Mouse (Mus musculus) heart, embryonic 11.5 days (tissue): Measurements from ENCODE around the gene Smim10l2a. TPM values are rescaled to one million over a fixed set of nuclear protein-coding genes. Genes with fewer than 3 reads are reported as not detected.
"Not testable (repeated sequence)": the region's sequence is repeated elsewhere in the genome, so short reads cannot be mapped to it uniquely, and the experiment has no call there.

Source experiments
- ATAC-seq: fragments of 200-750 bp; cut with Nextera tagmentation; replicated peaks from 2 replicates; pipeline ENCODE4 v1.8.0; 2017; ENCODE audit warnings: moderate library complexity; ENCODE audit not compliant: insufficient number of reproducible peaks, low FRiP score, low TSS enrichment
- H3K27ac ChIP-seq: fragments of 300-500 bp; sonication (generic); 2 replicates; pipeline ENCODE4 v1.5.1; 2014; ENCODE audit warnings: mild to moderate bottlenecking, low read depth, low read length
- H3K27me3 ChIP-seq: fragments of 300-500 bp; sonication (generic); 2 replicates; pipeline ENCODE4 v1.6.1; 2014; ENCODE audit warnings: mild to moderate bottlenecking, low read length, mixed read lengths; ENCODE audit not compliant: control insufficient read depth, insufficient read depth
- H3K36me3 ChIP-seq: fragments of 300-500 bp; sonication (generic); 2 replicates; pipeline ENCODE4 v1.6.1; 2014; ENCODE audit warnings: mild to moderate bottlenecking, low read length, moderate library complexity, mixed read lengths; ENCODE audit not compliant: control insufficient read depth, insufficient read depth
- H3K4me1 ChIP-seq: fragments of 300-500 bp; sonication (generic); 2 replicates; pipeline ENCODE4 v1.6.1; 2014; ENCODE audit warnings: low read length; ENCODE audit not compliant: control insufficient read depth, insufficient read depth
- H3K4me2 ChIP-seq: fragments of 300-500 bp; sonication (generic); 2 replicates; pipeline ENCODE4 v1.6.1; 2014; ENCODE audit warnings: mild to moderate bottlenecking, moderate library complexity
- H3K4me3 ChIP-seq: fragments of 300-500 bp; sonication (generic); 2 replicates; pipeline ENCODE4 v1.5.1; 2014; ENCODE audit warnings: low read depth, low read length
- H3K9ac ChIP-seq: fragments of 300-500 bp; sonication (generic); 2 replicates; pipeline ENCODE4 v1.6.1; 2014; ENCODE audit warnings: mild to moderate bottlenecking, low read depth, low read length, moderate library complexity
- H3K9me3 ChIP-seq: fragments of 300-500 bp; sonication (generic); replicated peaks from 2 replicates; pipeline ENCODE4 v1.6.1; 2016; ENCODE audit warnings: low read length; ENCODE audit not compliant: control insufficient read depth
- WGBS: fragments of 180-500 bp; shearing (Covaris S2); extraction: QIAGEN DNeasy Blood & Tissue Kit; methylation state at CpG from one replicate; pipeline ENCODE4 v1.1.7; 2014; ENCODE audit not compliant: insufficient replicate concordance; 5-methylcytosine and 5-hydroxymethylcytosine counted together
- polyA plus RNA-seq: library from polyadenylated mRNA; unstranded; fragments of >200 nt; fragmentation: Nextera tagmentation; extraction: Ambion mirVana; gene quantifications from 2 replicates; pipeline ENCODE4 v1.2.1, GENCODE M21; 2014

Gene Smim10l2a
- polyA plus RNA-seq = 2.0 and 3.2 TPM in 2 replicates

GRCm38 (mm10) chrX:56374431-56375128 is at the start of gene Smim10l2a:
Smim10l2a (plus strand) TSS chrX:56374586.
- peak within 1 kb of the TSS; percentile 47 for H3K4me3 ChIP-seq

GRCm38 (mm10) chrX:56332046-56332445 is 42.3 kb upstream of the Smim10l2a start:
- H3K4me3 ChIP-seq = no peak overlapping the region
- H3K4me2 ChIP-seq = no peak overlapping the region
- H3K9me3 ChIP-seq = no peaks in the 10 kb centered on the region; the same call in 1 of the 2 replicates
- H3K27ac ChIP-seq = no peak overlapping the region
- H3K36me3 ChIP-seq = no peaks in the 10 kb centered on the region
- H3K4me1 ChIP-seq = no peaks in the 10 kb centered on the region
- ATAC-seq = no peak
- H3K27me3 ChIP-seq = no peaks in the 10 kb centered on the region
- WGBS = 50% methylated on average over 3 of the region's 3 CpGs
- H3K9ac ChIP-seq = no peak overlapping the region

More at GRCm38 (mm10) chrX:56374431-56375128, at the start of gene Smim10l2a:
- H3K9me3 ChIP-seq, H3K27ac ChIP-seq, H3K36me3 ChIP-seq, H3K4me1 ChIP-seq, H3K27me3 ChIP-seq: not testable (repeated sequence)
- peak within 1 kb of the TSS; percentile 65 for H3K4me2 ChIP-seq
- H3K9ac ChIP-seq = peak within 1 kb of the TSS; percentile 28; the same call in 1 of the 2 replicates
- 11% methylated on average over 46 of the region's 56 CpGs for WGBS
- ATAC-seq = peak; percentile 57

GRCm38 (mm10) chrX:56340305-56340704 is 34.1 kb upstream of the Smim10l2a start:
- no peaks in the 10 kb centered on the region for H3K9me3 ChIP-seq
- no peaks in the 10 kb centered on the region for H3K4me1 ChIP-seq
- H3K36me3 ChIP-seq = no peaks in the 10 kb centered on the region
- no peak for ATAC-seq
- no peak overlapping the region for H3K4me3 ChIP-seq
- H3K27me3 ChIP-seq = no peaks in the 10 kb centered on the region
- H3K9ac ChIP-seq = no peak overlapping the region
- H3K27ac ChIP-seq = no peak overlapping the region
- H3K4me2 ChIP-seq = no peak overlapping the region

GRCm38 (mm10) chrX:56342921-56343320 is 31.5 kb upstream of the Smim10l2a start:
- ATAC-seq = no peak
- H3K36me3 ChIP-seq = no peaks in the 10 kb centered on the region
- 75% methylated on average over 3 of the region's 3 CpGs for WGBS
- no peaks in the 10 kb centered on the region for H3K9me3 ChIP-seq
- H3K4me3 ChIP-seq = no peak overlapping the region
- no peak overlapping the region for H3K27ac ChIP-seq
- H3K4me1 ChIP-seq = no peaks in the 10 kb centered on the region
- H3K4me2 ChIP-seq = no peak overlapping the region
- no peak overlapping the region for H3K9ac ChIP-seq
- H3K27me3 ChIP-seq = no peaks in the 10 kb centered on the region

- ATAC-seq = peak; percentile 86
- no peaks in the 10 kb centered on the region for H3K27me3 ChIP-seq
- peak within 1 kb of the TSS; percentile 59 for H3K4me2 ChIP-seq
- no peaks in the 10 kb centered on the region for H3K4me1 ChIP-seq
- 0 out of 2 replicates have a peak within 1 kb of the TSS, but pooled peaks have one; percentile 10 for H3K27ac ChIP-seq
- peak within 1 kb of the TSS; percentile 73 for H3K9ac ChIP-seq
- no peaks in the 10 kb centered on the region for H3K9me3 ChIP-seq
- WGBS = 11% methylated on average over 38 of the region's 39 CpGs
- no peaks in the 10 kb centered on the region for H3K36me3 ChIP-seq
- peak within 1 kb of the TSS; percentile 60 for H3K4me3 ChIP-seq
Observed at GRCm38 (mm10) chrX:56346176-56346931, 28.0 kb upstream of the Smim10l2a start, which contains the start of gene Zfp449. Zfp449 (plus strand) TSS chrX:56346400.

- Histone ChIP-seq H3K36me3 (no peaks in the 10 kb centered on the region), H3K27ac (no peak overlapping the region), H3K27me3 (no peaks in the 10 kb centered on the region), H3K9ac (peak overlapping the region; percentile 73), H3K9me3 (no peaks in the 10 kb centered on the region), H3K4me2 (peak overlapping the region; percentile 59), H3K4me3 (peak overlapping the region; percentile 60), H3K4me1 (no peaks in the 10 kb centered on the region)
- ATAC-seq = no peak
- WGBS = 48% methylated on average over 8 of the region's 8 CpGs
Observed at GRCm38 (mm10) chrX:56346932-56347253, 27.5 kb upstream of the Smim10l2a start.

- no peak overlapping the region for H3K27ac ChIP-seq
- no peak overlapping the region for H3K9ac ChIP-seq
- H3K36me3 ChIP-seq = no peaks in the 10 kb centered on the region
- H3K4me2 ChIP-seq = no peak overlapping the region
- 48% methylated on average over 2 of the region's 2 CpGs for whole genome bisulfite sequencing
- no peaks in the 10 kb centered on the region for H3K9me3 ChIP-seq
- ATAC-seq = no peak
- H3K4me1 ChIP-seq = no peaks in the 10 kb centered on the region
- no peaks in the 10 kb centered on the region for H3K27me3 ChIP-seq
- no peak overlapping the region for H3K4me3 ChIP-seq
Observed at GRCm38 (mm10) chrX:56380852-56381251, 6.5 kb downstream of the Smim10l2a start.

- ATAC-seq = no peak
- Histone ChIP-seq H3K4me1 (no peaks in the 10 kb centered on the region), H3K4me2 (no peak overlapping the region), H3K9ac (no peak overlapping the region), H3K4me3 (no peak overlapping the region), H3K27ac (no peak overlapping the region), H3K36me3 (no peaks in the 10 kb centered on the region), H3K9me3 (no peaks in the 10 kb centered on the region), H3K27me3 (no peaks in the 10 kb centered on the region)
- 78% methylated on average over 2 of the region's 2 CpGs for WGBS
Observed at GRCm38 (mm10) chrX:56384142-56384541, 9.8 kb downstream of the Smim10l2a start.
